Mouse (Mus musculus) monocyte, adult 2 months (primary cell): ENCODE results near the gene Lap3.

Source experiments
- DNase-seq, 2 experiments: peaks; one replicate each; pipeline ENCODE4 v3.0.0; 2022; ENCODE audit warnings: low spot score in 2 of 2, low read depth in 1 of 2

The Lap3 gene

GRCm38 (mm10) chr5:45495429-45495975 is 2.3 kb downstream of the Lap3 start:
- DNase-seq = no peak

- DNase-seq = no peak
Measured at GRCm38 (mm10) chr5:45496042-45496441, 2.9 kb downstream of the Lap3 start.

DNA sequence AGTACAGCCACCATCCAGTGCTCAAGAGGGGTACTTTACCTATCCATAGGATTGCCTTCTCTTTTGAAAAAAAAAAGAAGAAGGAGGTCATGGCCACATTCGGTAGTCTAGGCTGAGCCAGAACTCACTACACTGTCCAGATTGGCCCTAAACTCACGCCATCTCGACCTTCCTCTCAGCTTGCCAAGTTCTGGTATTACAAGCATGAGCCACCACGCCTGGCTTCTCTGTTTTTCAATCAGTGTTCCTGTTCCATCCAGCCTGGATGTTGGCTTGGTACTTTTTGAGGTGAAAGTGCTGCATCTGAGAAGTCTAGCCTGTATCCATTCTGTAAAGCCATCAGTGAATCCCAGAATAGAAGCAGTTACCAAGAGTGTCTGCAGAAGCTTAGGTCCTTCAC is 3.3 kb downstream of the Lap3 start:
- no peak for DNase-seq

- DNase-seq = no peak
Measured at GRCm38 (mm10) chr5:45496930-45497550, 3.9 kb downstream of the Lap3 start.

DNA sequence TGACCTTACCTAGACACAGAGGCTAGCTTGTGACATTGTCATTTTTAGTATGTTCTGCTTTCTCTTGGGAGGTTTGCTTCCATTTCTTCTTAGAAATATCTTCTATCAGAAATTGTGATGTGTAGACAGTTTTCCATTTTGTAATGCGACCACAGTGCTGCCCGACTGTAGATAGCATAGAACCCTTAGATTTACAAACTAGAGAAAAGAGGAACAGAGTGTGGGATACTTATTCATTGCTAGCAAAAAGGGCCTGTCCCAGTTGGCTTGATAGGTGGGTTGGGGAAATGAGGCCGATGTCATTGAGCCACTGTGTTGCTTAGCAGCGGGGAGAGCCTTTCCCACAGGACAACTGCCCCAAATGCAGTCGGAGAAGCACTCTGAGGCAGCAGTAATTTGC is 4.4 kb downstream of the Lap3 start:
- DNase-seq = no peak

- no peak for DNase-seq
Measured at GRCm38 (mm10) chr5:45510071-45510470, 16.9 kb downstream of the Lap3 start.

- no peak for DNase-seq
Measured at GRCm38 (mm10) chr5:45512908-45513307, 19.7 kb downstream of the Lap3 start.

DNA sequence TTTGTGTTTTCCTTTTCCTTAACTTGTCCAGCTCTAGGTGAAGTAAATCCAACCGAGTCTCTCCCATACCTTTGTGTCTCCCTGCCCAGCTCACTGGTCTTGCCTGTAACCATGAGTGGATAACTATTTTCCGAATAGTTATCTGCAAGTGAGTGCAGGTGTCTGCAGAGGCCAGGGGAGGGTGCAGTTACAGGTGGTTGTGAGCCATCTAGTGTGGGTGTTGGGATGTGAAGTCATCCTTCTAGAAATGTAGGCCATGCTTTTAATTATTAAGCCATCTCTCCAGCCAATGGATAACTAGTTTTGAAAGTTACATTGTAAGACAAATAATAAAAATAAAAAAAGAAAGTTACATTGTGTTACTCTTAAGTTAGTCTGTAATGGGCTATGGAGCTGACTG is 20.3 kb downstream of the Lap3 start:
- no peak for DNase-seq

DNA sequence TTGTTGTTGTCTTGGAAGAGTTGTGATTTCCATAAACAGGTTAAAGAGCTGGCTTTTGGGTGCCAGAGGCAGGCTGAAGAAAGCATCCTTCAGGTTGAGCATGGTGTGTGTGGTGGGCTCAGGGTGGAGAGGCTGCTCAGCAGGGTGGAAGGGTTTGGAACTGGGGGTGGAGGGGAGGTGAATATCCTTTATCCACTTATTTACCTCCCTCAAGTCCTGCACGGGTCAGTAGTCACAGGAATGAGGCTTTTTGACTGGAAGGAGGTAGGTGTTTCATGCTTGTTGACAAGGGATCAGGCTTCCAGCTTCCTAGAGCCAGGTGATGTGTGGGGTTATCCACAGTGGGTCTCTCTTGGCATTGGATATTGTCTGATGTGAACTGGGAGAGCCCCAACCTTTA is 21.4 kb downstream of the Lap3 start:
- no peak for DNase-seq

DNA sequence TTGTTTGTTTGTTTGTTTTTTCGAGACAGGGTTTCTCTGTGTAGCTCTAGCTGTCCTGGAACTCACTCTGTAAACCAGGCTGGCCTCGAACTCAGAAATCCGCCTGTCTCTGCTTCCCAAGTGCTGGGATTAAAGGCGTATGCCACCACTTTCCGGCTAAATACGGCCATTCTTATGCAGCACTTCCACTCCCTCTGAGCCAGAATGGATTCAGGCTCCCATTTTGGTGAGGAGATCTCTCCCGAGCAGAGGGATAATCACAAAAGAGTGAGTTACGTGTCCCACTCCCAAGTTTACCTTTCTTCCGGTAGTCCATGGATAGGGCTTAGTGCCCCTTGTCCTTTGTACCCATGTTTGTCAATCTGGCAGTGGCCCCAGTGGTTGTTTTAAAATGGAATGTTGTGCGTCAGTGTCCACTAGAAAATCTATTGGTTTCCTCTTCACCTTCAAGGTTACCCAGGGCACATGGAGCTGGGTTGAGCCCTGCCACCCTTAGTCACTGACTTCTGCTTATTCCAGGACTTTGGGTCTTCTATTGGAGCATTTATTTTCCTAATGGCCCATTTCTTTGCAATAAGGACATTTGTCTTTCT is 22.1 kb downstream of the Lap3 start:
- no peak for DNase-seq

DNA sequence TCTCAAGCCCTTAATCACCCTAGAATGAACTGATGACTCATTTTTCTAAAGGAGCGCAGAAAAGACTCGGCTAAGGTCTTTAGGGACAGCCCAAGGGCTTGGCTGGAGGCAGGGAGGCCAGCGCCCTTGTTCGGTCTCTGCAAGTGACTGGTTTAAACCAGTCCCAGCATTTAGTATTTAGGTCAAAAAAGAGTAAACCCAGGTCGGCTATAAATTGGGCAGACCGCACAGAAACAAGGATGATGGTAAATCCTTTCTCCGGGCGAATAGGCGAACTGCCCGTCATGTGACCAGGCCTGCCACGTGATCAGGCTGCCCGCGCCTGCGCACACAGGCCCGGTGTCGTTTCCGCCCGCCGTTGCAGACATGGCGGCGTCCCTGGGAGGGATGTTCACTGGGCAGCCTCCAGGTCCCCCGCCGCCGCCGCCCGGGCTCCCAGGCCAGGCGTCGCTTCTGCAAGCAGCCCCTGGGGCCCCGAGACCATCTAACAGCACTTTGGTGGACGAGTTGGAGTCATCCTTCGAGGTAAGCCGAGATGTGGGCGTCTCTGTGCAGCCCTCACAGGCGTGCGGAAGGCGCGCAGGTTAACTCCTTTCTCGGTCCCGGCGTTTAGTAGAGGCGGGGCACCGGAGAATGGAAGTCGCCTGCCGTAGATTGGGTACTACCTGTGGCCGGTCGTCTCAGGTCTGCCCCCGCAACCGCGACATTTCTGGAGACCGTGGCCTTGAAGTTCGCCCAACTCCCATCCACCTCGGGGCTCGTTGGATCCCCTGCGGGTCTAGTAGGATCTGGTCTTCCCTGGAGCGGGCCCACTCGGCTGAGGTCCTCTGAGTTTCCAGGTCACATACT is 27.0 kb downstream of the Lap3 start, which contains the start of gene Med28:
Med28 (plus strand) TSS at position 270 of the 849 bp plus-strand sequence.
- DNase-seq = peak; percentile 72 to 87

DNA sequence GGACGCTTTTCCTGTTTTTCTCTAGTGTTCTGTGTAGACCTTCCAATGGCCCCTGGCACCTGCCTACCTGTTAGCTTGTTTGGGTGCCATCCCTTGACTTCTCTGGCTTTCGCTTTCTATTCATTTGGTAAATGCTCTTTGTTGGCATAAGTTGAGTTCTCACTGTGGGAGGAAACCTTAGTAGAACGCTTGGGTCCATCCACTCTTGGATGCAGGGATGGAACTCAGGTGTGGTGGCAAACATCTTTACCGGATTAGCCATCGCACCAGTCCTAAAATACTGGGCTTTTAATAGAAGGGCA is 27.6 kb downstream of the Lap3 start:
- no peak for DNase-seq

- no peak for DNase-seq
Measured at GRCm38 (mm10) chr5:45521601-45522000, 28.4 kb downstream of the Lap3 start.

DNA sequence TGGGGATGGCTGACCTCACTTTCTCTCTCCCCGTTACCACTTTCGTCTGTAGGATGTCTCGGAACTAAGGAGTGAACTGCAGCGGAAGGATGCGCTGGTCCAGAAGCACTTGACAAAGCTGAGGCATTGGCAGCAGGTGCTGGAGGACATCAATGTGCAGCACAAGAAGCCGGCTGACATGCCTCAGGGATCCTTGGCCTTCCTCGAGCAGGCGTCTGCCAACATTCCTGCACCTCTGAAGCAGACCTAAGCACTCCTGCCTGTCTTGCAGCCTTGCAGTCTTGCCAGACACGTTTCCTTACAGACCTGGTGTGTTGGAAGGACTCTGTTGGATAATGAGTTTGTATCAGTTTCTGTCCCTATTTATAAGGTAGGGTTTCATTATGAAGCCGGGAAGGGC is 31.9 kb downstream of the Lap3 start:
- no peak for DNase-seq

DNA sequence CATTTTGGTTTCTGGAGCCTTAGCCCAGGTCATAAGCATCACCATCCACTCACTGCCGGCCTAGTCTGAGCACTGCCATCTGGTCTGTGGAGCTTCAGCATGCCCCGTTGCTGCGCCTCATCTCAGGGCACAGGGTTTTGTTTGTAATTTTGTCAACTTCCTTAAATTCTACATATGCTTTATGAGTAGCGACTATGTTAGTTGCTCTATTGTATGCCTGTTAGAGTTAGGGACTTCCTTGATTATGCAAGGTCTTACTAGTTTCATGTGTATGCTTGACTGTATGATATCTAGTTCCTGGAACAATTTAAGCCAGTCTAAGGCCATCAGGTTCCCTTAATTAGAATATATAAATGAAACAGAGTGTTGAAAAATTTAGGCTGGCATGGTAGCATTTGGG is 33.2 kb downstream of the Lap3 start:
- DNase-seq = no peak

DNA sequence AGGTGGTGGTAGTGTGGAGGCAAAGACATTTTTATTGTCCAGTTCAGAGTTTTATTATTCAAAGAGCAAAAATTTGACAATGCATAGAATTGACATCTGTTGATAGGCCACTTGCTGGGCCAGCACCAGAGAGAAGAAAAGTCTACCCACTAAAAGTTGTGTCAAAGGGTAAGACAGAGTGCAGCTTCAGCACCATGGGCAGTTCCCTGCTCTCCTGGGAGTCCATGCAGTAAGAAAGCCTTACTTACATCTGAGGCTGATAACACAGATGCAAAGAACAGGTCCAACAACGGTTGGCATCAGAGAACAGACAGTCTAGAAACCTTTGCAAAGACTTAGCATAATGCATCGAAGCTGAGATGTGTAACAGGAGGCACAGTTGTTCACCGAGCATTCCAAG is 36.5 kb downstream of the Lap3 start:
- no peak for DNase-seq

DNA sequence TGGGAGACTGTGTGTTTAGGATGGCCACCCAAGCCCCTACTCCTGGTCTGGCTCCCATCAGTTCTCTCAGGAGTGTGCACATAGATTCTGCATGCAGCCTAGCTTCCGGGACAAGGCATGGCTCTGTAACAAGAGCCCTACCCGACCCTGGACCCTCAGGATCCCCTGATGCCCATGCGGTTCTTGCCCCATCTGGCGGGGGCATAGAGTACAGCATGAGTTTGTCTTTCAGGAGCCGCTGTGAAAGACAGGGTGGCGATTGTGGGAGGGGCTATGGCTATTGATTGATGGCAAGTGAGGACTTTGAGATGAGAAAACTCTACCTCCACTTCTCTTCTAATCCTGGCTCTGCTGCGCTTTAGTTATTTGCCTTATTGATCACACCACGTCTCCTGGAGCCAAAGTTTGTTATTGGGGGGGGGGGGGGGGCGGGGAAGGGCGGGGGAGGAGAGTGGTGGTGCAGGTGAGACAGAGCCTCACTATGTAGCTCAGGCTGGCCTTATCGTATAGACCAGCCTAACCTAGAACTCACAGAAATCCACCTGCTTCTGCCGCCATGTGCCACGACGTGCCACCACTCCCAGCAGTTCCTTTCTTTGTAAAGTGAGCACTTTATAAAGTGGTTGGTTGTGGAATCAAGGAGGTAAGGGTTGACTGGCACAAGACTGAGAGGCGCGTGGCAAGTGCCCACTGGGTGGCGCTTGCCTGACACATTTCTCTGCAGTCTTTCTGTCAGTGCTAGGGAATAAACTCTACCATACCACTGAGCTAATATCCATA is 41.3 kb downstream of the Lap3 start:
- peak in 1 of 2 experiments; percentile 44 for DNase-seq

DNA sequence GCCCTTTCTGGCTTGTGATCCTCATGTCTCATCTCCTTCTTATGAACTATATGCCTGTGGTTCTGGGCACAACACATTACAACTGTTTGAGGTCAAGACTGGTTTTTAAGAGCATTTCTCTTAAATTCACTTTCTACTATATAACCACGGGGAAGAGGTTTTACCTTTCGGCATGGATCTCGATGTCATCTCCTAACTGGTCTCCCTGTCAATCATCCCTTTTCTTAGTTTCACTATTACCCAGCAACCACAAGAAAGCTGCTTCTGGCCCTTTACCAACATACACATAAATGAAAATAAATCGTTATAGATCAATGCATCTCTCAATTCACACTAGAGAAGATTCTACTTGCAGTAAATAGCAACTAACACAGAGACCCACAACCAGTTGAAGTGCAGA is 42.0 kb downstream of the Lap3 start:
- DNase-seq = no peak

DNA sequence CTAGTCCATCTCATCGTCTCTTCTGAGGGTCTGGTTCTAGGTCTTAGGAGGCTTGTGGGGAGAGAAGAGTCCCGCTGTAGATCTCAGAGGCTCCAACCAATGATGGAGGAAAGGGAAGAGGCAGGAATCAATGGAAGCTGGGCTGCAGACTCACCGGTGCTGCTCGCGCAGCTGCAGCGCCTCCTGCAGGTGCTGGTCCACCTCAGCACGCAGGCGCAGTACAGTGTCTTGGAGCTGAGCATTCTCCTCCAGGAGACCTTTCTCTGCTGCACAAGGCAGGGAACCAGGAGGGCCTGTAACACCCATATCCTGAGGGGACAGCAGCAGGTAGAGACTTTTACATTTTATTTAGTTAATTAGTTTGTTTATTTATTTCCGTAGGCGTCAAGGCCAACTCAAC is 46.3 kb downstream of the Lap3 start:
- DNase-seq = no peak

DNA sequence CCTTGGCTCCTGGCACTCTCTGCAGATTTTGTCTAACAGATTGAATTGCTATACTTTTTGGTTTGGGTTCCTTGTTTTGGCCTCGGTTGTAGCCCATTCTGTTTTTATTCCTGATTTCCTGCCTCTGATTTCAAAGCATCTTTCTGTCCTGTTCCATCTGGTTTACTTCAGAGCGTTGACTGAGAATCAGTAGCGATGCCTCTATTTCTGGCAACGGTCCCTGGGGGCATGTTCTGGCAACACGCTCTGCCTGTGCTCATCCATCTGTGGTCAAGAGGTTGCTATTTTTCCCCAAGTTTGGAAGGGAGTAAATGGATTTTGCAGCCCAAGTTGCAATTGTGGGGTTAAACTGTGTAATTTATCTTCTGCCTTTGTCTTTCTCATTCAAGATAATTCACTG is 50.2 kb downstream of the Lap3 start:
- DNase-seq = no peak

GRCm38 (mm10) chr5:45549586-45549985 is 56.4 kb downstream of the Lap3 start:
- DNase-seq = no peak
